Mouse (Mus musculus) forebrain, embryonic 15.5 days (tissue): ENCODE measurements at regions not wholly inside any gene's neighbourhood (a gene's known extent, or its start where the extent isn't known, plus 50 kb on each side); places are given as distances from the start of the nearest gene placed in this dataset.

Experiments used
- ATAC-seq: fragments of 200-750 bp; cut with Nextera tagmentation; replicated peaks from 2 replicates; pipeline ENCODE4 v1.8.0; 2017; ENCODE audit warnings: mild to moderate bottlenecking, moderate TSS enrichment, moderate library complexity
- H3K27ac ChIP-seq: fragments of 300-500 bp; sonication (generic); replicated peaks from 2 replicates; pipeline ENCODE4 v1.5.1; 2015; ENCODE audit warnings: mild to moderate bottlenecking, inconsistent platforms
- H3K27me3 ChIP-seq: fragments of 300-500 bp; sonication (generic); 2 replicates; pipeline ENCODE4 v1.6.1; 2015; ENCODE audit warnings: inconsistent platforms
- H3K36me3 ChIP-seq: fragments of 300-500 bp; sonication (generic); 2 replicates; pipeline ENCODE4 v1.6.1; 2015; ENCODE audit warnings: mild to moderate bottlenecking, inconsistent platforms
- H3K4me1 ChIP-seq: fragments of 300-500 bp; sonication (generic); 2 replicates; pipeline ENCODE4 v1.6.1; 2015; ENCODE audit warnings: inconsistent platforms
- H3K4me2 ChIP-seq: fragments of 300-500 bp; sonication (generic); replicated peaks from 2 replicates; pipeline ENCODE4 v1.6.1; 2015; ENCODE audit warnings: mild to moderate bottlenecking, inconsistent platforms
- H3K4me3 ChIP-seq: fragments of 300-500 bp; sonication (generic); 2 replicates; pipeline ENCODE4 v1.5.1; 2015; ENCODE audit warnings: mild to moderate bottlenecking, inconsistent platforms
- H3K9ac ChIP-seq: fragments of 300-500 bp; sonication (generic); replicated peaks from 2 replicates; pipeline ENCODE4 v1.6.1; 2015; ENCODE audit warnings: mild to moderate bottlenecking, inconsistent platforms
- H3K9me3 ChIP-seq: fragments of 300-500 bp; sonication (generic); 2 replicates; pipeline ENCODE4 v1.6.1; 2016; ENCODE audit warnings: inconsistent platforms
- WGBS: fragments of 180-500 bp; shearing (Covaris S2); methylation state at CpG from one replicate; pipeline ENCODE4 v1.1.7; 2015; ENCODE audit warnings: mixed read lengths; 5-methylcytosine and 5-hydroxymethylcytosine counted together

GRCm38 (mm10) chr1:56063474-56063873, 573.8 kb downstream of the Hsfy2 start:
- 69% methylated on average over 3 of the region's 3 CpGs for WGBS
- no peaks in the 10 kb centered on the region for H3K4me1 ChIP-seq
- no peak overlapping the region for H3K4me2 ChIP-seq
- no peaks in the 10 kb centered on the region for H3K27me3 ChIP-seq
- H3K4me3 ChIP-seq: no peak overlapping the region
- H3K36me3 ChIP-seq: no peaks in the 10 kb centered on the region
- H3K9me3 ChIP-seq: no peaks in the 10 kb centered on the region
- H3K27ac ChIP-seq: no peak overlapping the region
- no peak overlapping the region for H3K9ac ChIP-seq
- no peak for ATAC-seq
